Mouse (Mus musculus) R1 (cell line): Measurements from ENCODE around the gene Gm10320.

Experiments used
- DNase-seq: peaks from one replicate; pipeline ENCODE4 v3.0.0-alpha.2; 2018; ENCODE audit warnings: low read depth, low spot score

The Gm10320 gene

DNA sequence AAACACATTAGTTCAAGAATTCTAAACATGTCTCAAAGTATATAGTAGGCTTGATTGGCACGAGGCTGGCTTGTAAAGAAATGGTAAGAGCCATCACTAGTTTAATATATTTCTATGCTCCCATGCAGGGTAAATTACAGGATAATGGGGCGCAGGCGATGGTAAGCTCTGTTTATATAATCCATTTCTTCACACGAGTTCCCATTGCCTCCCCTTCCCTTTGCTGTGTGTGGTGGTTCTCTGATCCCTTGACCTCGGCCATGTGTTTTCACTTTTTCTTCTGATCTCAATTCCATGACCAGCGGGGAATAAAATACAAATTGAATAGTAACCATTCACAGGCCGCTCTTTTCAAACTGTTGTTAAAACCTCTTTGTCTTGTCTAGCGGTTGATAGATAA, 11.8 kb upstream of the Gm10320 start:
- DNase-seq = peak; percentile 10

GRCm38 (mm10) chr13:98502813-98503341, 11.1 kb upstream of the Gm10320 start:
- DNase-seq = peak; percentile 52

DNA sequence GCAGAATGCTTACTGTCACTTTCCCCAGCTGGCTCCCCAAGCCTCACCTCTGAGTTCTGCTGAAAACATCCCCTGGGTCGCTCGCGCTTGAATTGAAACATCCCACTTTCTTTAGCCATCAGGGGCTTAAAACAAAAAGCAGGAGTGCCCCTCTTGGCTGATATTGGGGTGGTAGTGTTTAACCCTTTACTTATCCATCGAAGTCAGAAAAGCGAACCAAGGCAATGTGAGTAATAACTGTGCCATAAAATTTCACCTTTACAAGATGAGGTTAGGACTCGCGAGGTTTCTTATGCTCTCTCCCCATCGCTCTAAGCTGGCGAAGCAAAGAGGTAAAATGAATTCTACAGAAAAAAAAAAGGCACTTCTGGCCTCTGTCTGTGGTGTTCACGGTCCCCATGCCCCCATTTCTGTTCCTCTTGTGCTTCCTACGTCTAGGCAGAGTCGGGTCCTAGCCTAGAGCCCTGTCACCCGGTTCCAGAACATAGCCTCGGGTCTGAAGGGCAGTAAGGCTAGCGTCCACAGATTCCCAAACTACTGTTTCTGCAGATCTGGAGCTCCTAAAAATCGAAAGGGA, 10.5 kb upstream of the Gm10320 start:
- no peak for DNase-seq

GRCm38 (mm10) chr13:98501321-98501720, 9.5 kb upstream of the Gm10320 start:
- DNase-seq = no peak

GRCm38 (mm10) chr13:98500471-98501125, 8.8 kb upstream of the Gm10320 start:
- no peak for DNase-seq

DNA sequence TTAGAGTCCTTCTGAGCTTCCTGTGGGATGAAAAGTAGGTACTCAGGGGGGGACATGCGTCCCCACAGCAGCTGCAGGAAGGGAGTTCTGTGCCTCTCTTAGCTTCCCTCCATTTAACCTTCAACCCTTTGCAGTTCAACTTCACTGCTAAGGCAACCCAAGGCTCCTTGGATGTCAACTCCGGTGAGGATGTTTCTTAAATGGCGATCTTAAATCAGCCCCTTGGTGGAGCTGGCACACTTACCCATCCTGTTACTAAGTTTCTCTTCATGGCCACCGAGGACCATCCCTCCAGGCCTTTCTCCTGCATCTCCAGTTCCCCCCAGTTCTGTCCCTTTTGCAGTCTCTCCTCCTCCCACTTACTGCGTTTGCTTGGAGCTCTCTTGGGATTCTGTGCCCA, 6.8 kb upstream of the Gm10320 start:
- DNase-seq = no peak

GRCm38 (mm10) chr13:98498080-98498479, 6.3 kb upstream of the Gm10320 start:
- DNase-seq = no peak

GRCm38 (mm10) chr13:98496917-98497870, 5.4 kb upstream of the Gm10320 start:
- peak; percentile 59 for DNase-seq

DNA sequence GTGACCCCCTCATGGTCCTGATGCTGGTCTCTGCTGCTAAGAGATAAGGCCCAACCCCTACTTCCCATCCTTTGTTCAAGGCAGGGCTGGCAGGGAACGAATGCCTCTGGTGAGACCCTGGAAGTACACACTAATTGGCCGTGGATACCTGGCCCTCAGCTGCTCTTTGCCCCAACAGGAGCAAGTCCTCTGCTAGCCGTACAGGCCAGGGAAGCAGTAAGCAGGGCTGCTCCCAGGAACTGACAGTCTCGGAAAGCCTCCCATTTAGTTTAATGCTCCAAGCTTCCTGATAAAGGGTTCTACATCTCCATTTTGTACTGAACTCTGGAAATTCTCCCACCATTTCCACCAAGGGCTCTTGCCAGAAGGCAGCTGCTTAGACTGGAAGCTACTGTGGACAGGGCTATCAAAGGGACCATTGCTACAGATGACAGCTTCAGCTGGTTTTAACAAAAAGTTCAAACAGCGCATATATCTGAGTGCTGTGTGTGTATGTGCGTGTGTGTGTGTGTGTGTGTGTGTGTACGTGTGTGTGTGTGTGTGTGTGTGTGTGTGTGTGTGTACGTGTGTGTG, 2.8 kb upstream of the Gm10320 start:
- peak; percentile 41 for DNase-seq

DNA sequence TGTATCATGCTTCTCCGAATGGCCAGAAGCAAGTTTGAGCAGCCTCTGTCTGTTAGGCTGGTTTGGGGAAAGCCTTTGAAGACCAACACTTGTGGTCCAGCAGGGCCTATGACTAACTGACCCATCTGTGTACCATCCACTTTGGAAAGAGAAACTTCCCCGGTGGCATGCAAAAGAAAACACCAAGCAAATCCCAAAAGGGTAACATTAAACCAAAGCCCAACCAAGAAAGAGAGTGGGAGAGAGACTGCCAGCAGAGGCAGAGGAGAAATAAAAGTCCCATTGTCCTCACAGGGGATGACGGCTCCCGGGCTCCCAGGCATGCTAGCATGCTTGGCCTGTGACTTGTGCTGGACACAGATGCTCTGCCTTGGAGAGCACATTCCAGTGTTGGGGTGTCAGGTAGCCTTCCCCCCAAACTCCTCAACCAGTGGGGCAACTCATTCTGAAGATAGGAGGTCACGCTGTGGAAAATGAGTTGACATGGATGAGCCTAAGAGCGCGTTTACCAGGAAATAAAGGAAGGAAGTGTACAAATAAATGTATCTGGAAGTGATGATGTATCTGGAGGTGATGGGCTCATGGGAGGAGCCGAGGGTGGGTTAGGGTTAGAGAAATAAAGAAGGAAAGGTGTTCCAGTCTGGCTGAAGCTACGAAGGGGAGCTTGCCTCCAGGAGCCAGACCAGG, 911 bp upstream of the Gm10320 start:
- no peak for DNase-seq

DNA sequence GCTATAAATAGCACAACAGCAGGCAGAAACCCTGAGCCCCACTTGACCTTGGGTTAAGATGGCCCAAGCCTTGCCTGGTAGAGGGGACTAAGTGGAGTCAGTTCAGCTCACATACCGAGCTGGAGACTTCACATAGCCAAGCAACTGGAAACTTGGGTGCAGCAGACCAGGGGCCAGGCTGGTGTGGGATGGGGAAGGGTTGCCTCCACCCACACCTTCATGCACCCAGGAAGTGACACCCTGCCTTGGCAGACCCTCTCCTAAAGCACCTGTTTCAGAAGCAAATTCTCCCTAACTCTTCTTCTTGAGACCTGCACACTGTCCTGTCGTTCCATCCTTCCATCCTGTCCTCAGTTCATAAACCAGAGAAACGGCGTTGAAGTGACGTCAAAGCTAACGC, 5.1 kb downstream of the Gm10320 start:
- DNase-seq = no peak

DNA sequence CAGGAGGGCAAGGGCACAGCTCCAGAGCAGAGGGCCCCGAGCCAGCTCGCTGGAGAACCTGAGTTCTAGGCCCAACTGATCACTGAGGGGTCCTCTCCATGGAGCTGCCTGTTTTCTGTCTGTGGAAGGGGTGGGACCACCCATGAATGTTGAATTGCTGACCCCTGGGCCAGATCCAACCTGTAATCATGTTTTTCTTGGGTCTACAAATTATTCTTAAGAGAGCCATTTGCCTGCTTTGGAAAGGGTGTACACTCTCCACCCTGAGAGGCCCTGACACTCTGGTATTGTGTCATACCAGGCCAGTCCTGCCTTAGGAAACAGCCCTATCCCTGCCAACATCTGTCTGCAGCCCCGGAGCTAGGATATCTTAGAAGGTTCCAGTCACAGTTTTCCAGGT, 5.6 kb downstream of the Gm10320 start:
- DNase-seq = no peak

DNA sequence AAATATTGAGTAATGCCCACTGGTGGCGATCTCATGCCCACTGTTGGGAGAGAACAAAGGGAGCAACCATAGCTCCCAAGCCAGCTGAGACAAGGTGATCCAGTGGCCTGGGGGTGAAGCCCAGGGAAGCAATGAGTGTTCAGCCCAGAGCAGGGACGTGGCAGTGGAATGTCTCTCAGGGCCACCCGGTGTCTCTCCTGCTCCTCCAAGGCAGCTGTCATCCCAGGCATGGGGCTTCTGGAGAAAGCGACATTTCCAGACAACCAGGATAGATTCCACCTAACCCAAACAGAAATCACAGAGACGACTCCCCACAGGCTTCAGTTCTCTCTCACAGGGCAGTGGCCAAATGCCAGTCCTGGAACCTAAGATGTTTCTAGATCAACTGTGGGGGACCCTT, 6.4 kb downstream of the Gm10320 start:
- no peak for DNase-seq

GRCm38 (mm10) chr13:98477991-98478390, 13.8 kb downstream of the Gm10320 start:
- no peak for DNase-seq

- no peak for DNase-seq
Observed at GRCm38 (mm10) chr13:98476839-98477495, 14.8 kb downstream of the Gm10320 start.

DNA sequence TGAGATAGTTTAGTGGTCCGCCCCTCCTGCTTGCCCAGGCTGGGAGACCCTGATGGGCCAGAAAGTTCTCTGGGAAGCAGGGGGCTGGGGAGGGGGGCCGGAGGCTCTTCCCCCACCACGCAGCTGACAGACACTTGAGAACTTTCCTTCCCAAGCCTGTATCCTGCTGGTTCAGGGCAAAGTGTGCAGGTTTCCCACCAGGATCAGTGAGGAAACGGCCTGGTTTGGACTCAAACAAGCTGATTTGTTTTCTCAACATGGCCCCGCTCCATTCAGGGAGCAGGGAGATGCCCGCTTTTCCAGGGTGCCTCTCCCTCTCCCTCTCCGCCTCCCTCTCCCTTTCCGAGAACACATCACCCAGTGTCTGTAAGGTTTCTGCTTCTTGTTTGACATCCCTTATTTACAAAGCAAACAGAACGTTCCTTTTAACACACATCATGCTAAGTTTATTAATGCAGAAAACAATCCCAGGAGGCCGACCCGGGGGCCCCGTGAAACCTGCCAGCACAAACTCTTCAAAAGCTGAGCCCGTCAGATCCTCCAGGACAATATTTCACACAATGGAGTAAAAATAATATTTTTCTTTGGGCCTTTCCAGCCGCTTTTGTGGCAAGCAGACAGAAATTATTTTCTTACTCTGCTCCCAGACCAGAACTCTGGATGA, 15.5 kb downstream of the Gm10320 start:
- DNase-seq = no peak

GRCm38 (mm10) chr13:98475681-98476080, 16.1 kb downstream of the Gm10320 start:
- no peak for DNase-seq

GRCm38 (mm10) chr13:98473034-98473433, 18.8 kb downstream of the Gm10320 start:
- DNase-seq = no peak

- DNase-seq = no peak
Observed at GRCm38 (mm10) chr13:98471756-98472155, 20.0 kb downstream of the Gm10320 start.

GRCm38 (mm10) chr13:98470321-98470720, 21.5 kb downstream of the Gm10320 start:
- no peak for DNase-seq
